Mouse (Mus musculus): Measurements from ENCODE around the gene Adgrg1.

Adgrg1 gene

GRCm38 (mm10) chr8:95041883-95042784 is 67.6 kb downstream of the Adgrg1 start:
- no peak for DNase-seq (ENCODE audit: low spot score)

- no peak for DNase-seq (ENCODE audit: low spot score)
Measured at GRCm38 (mm10) chr8:95044811-95045210, 70.3 kb downstream of the Adgrg1 start.

GRCm38 (mm10) chr8:95046982-95047381 is 72.4 kb downstream of the Adgrg1 start:
- DNase-seq (ENCODE audit: low spot score): no peak

GRCm38 (mm10) chr8:95047884-95048680 is 73.5 kb downstream of the Adgrg1 start:
- no peak for DNase-seq (ENCODE audit: low spot score)

- no peak for DNase-seq (ENCODE audit: low spot score)
Measured at GRCm38 (mm10) chr8:95049636-95050035, 75.1 kb downstream of the Adgrg1 start.

GRCm38 (mm10) chr8:95054438-95054837 is 79.9 kb downstream of the Adgrg1 start:
- no peak for DNase-seq (ENCODE audit: low spot score)

- no peak for DNase-seq (ENCODE audit: low spot score)
Measured at GRCm38 (mm10) chr8:95054927-95055510, 80.5 kb downstream of the Adgrg1 start, which contains the start of gene Drc7. Gene Drc7 (plus strand): TSS chr8:95055103.

GRCm38 (mm10) chr8:95056414-95056813 is 81.9 kb downstream of the Adgrg1 start:
- no peak for DNase-seq (ENCODE audit: low spot score)

GRCm38 (mm10) chr8:95058661-95059060 is 84.1 kb downstream of the Adgrg1 start:
- no peak for DNase-seq (ENCODE audit: low spot score)

- no peak for DNase-seq (ENCODE audit: low spot score)
Measured at GRCm38 (mm10) chr8:95059812-95060533, 85.4 kb downstream of the Adgrg1 start.
